Mouse (Mus musculus): ENCODE results near the gene Dot1l.
A peak's percentile ranks its signal among the peaks of the same experiment; 100 is the strongest.
"Not testable (repeated sequence)": the region's sequence is repeated elsewhere in the genome, so short reads cannot be mapped to it uniquely, and the experiment has no call there.

Dot1l gene

DNA sequence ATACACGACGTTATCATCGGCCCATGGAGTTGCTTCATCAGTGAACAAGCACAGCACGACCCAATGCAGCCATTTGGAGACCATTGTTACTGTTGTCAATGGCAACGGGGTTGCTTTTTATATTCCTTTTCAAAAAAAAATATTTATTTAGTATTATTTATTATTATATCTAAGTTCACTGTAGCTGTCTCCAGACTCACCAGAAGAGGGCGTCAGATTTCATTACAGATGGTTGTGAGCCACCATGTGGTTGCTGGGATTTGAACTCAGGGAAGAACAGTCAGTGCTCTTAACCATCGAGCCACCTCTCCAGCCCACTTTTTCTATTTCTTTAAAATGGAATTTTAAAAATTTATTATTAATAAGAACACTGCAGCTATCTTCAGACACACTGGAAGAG is 59.8 kb downstream of the Dot1l start:
- no peak for DNase-seq

DNA sequence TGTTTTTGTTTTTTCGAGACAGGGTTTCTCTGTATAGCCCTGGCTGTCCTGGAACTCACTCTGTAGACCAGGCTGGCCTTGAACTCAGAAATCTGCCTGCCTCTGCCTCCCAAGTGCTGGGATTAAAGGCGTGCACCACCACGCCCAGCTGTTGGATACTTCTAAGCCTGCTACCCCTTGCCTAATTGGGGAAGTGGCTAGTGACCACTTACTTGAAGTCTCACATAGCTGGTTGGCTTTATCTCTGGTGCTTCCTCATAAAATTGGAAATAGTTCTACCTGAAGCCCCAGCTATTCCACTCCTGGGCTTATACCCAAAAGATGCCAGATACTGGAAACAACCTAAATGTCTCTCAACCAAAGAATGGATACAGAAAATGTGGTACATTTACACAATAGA is 61.3 kb downstream of the Dot1l start:
- DNase-seq: not testable (repeated sequence)

DNA sequence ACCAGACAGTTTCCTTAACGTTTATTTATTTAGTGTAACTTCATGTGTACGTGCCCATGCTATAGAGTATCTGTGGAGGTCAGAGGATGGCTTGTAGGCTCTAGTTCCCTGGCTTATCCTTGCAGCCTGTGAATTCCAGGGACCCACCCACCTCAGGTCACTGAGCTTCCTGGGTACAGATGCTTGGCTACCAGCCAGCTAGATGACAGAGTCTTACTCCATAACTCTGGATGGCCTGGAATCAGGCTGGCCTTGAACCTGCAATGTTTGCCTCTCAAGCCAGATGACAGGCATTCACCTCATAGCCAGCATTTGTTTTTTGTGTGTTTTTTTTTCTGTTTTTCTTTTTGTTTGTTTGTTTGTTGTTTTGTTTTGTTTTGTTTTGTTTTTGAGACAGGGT is 62.2 kb downstream of the Dot1l start:
- no peak for DNase-seq

DNA sequence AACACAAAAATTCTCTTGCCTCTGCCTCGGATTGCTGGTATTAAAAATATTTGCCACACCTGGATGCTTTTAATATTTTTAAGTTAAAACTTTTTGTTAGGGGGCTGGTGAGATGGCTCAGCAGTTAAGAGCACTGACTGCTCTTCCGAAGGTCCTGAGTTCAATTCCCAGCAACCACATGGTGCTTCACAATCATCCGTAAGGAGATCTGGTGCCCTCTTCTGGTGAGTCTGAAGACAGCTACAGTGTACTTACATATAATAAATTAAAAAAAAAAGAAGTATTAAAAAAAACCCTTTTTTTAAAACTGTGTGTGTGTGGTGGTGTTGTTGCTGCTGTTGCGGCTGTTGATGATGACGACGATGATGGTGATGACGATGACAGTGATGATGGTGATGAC is 62.9 kb downstream of the Dot1l start:
- not testable (repeated sequence) for DNase-seq

DNA sequence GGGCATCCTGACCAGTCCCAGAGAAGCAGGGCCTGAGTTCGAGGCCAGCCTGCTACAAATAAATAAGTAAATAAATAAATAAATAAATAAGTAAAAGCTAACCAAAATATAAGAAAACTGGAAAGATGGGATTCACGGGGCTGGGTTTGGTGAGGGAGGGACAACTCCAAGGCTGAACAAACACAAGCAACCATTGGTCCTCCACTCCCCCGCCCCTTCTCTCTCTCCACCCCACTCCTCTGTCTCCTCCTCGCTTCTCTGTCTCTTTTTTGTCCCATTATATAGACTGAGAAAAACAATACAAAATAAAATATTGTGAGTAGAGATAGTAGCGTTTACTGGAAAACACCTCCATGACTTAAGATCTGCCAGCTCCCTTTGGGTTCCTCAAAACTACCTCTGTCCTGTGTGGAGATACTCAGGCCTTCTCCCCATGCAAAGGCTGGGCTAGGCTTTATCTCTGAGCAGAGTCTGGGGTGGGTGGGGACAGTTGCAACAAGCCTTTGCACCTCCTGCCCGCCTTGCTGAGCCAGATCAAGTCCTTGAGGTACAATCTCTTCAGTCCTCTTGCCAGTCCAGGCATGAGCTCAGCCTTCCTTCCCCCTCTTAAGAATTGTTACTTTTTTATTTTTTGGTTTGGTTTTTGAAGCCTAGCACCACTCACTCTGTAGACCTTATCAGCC is 63.7 kb downstream of the Dot1l start:
- DNase-seq: no peak

DNA sequence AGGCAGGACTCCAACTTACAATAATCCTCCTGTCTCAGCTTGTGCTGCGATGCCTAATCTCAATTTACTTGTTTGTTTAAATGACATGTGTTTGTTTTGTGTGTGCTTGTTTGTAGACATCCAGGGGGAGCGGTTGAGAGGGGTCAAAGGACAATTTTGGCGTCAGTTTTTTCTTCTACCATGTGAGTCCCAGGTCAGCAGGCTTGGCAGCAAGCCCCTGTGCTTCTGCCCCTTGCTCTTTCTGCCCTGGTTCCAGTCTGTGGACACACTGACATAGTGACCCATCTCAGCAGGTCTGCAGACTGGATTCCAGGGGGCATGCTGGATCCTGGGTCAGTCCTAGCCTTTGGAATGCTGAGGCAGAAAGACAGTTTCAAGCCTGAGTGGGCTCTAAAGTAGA is 64.4 kb downstream of the Dot1l start:
- no peak for DNase-seq

DNA sequence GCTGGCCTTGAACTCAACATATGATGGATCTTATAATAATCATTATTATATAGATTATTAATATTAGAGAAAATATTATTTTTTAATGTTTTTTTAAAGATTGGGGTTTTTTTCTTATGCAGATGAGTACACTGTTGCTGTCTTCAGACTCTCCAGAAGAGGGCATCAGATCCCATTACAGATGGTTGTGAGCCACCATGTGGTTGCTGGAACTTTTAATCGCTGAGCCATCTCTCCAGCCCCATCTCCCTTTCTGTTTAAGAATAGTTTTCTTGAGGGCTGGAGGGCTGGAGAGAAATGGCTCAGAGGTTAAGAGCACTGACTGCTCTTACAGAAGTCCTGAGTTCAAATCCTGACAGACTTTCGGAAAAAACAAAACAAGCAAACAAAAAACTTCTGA is 67.0 kb downstream of the Dot1l start:
- no peak for DNase-seq

DNA sequence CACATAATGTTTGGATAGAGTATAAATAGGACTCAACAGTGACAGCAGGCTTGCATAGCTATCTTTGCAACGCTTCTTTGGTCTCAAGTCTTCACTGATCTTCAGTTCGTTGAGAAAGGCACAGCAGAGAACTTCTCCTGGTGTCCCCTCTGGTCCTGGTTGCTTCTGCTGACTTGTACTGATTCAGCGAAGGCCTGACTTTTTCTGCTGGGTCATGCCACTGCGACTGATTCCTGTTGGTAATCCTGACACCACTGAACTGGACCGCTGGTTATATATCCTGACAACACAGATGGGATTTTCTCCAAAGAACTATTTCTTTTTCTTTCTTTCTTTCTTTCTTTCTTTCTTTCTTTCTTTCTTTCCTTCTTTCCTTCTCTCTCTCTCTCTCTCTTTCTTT is 67.5 kb downstream of the Dot1l start:
- DNase-seq: no peak

DNA sequence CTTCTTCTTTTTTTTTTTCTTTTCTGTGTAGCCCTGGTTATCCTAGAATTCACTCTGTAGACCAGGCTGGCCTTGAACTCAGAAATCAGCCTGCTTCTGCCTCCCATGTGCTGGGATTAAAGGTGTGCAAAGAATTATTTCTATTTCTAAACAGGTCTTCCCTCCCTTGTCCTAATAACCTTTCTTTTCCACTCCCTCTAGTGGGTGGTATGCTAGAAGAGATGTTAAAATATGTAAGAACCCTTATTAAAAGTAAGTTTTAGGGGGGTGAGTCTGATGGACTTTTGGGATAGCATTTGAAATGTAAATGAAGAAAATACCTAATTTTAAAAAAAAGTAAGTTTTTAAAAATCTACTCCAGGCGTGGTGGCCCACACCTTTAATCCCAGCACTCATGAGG is 68.3 kb downstream of the Dot1l start:
- DNase-seq: no peak

DNA sequence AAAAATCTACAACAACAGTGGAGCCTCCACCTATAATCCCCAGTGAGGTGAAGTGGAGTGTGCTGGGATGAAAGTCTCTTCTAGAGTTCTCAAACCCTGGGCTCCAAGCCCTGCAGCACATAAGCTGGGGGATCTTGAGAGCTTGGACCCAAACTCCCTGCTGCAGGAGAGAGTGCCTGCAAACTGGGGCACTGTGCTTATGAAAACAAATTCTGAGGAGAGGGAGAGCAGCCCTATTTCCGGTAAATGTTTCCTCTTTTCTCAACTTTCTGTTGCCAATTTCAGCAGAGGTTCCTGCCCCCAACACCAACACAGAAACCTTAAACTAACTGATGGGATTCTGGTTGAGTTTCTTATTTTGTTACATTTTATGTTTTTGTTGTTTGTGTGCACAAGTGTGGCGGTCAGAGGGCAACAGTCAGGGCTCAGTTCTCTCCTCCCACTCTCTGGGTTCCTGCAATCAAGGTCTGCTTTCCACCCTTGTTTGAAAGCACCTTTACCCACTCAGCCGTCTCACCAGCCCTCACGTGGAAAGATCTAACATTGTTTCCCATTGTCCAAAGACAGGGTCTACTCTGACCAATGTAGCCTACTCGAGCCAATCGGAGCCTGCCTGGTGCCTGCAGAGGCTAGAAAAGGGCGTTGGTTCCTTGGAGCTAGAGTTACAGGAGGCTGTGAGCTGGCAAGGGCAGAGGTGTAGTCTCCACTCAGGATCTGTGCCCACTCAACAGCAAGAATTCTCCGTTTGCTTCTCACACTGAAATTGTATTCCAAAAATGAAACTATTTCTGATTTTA is 69.0 kb downstream of the Dot1l start:
- no peak for DNase-seq

DNA sequence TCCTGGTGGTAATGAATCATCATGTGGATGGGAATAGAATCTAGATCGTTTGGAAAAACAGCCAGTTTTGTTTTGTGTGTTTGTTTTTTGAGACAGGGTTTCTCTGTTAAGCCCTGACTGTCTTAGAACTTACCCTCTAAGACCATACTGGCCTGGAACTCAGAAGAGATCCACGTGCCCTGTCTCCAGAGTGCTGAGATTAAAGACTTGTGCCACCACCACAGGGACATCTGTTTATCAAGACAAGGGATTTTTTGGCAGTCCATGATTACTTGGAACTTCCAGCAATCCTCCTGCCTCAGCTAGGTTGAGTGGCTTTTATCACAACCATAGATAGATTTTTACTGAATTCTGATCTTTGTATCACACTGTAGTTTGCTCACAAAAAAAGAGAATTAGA is 69.8 kb downstream of the Dot1l start:
- DNase-seq: no peak

DNA sequence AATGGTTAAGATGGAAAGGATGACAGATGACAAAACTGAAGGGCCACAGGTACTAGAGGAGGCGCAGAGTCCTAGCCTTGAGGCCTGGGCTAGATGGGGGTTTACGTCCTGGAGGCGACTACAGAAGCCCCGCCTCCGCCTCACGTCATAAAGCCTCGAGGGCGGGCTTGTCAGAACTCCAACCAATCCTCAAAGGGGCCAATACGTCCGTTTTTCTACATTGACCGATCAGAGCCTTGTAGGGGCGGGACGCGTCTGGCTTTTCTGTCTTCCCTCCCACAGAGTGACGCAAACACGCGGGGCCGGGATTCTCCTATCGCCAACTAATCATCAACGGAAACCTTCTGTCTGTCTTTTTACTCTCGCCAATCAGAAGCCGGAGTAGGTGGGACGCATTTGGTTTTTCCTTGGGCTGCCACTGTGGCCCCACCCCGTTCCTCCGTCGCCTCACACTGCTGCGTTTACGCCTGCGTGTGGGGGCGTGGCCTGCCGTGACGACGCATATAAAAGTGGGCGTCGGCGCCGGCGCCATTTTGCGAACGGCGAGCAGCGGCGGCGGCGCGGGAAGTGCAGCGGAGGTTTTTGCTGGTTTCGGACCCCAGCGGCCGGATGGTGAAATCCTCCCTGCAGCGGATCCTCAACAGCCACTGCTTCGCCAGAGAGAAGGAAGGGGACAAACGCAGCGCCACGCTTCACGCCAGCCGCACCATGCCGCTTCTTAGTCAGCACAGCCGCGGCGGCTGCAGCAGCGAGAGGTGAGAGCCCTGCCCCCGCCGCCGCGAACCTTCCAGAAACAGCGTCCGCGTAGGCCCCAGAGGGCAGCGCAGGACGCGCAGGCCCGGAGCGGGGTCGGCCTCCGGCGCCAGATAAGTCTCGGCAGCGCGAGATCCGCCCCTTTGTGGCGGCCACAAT is 71.4 kb downstream of the Dot1l start, which contains the start of gene Oaz1:
Oaz1 (plus strand) TSS at position 506 of the 912 bp plus-strand sequence.
- peak; percentile 97 for DNase-seq

DNA sequence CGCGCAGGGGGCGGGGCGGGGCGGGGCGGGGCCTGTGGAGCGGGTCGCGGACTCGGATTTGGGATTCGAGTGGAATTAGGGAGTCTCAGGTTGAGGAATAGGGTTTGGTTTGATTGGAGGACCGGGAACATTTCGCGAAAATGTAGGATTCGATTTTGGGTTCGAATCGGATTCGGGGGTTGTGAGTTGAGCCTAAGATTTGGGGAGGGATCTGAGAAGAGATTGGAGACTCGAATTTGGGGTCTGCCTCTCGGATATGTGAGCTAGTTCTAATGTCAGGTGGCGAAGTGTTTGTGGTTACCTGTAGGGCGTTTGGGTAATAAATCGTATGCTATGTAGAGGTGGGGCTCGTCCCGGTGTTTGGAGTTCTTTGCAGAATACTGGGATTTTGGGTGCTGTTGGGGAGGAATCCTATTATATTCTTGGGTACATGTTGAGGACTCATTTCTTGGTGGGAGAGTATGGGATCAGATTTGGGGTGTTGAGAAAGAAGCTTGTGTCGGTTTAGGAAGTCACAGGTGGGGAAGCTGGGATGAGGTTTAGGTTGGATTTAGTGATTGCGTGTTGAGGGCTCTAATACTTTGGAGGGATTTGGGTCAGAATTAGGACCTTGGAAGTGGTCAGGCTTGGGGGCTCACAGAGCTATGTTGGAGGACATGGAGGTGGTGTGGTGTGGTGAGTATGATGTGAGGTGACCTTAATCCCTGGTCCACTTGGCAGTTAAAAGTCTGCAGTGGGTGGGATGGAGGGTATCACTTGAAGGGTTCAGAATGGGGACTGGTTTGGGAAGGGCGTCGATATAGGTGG is 72.3 kb downstream of the Dot1l start:
- no peak for DNase-seq

DNA sequence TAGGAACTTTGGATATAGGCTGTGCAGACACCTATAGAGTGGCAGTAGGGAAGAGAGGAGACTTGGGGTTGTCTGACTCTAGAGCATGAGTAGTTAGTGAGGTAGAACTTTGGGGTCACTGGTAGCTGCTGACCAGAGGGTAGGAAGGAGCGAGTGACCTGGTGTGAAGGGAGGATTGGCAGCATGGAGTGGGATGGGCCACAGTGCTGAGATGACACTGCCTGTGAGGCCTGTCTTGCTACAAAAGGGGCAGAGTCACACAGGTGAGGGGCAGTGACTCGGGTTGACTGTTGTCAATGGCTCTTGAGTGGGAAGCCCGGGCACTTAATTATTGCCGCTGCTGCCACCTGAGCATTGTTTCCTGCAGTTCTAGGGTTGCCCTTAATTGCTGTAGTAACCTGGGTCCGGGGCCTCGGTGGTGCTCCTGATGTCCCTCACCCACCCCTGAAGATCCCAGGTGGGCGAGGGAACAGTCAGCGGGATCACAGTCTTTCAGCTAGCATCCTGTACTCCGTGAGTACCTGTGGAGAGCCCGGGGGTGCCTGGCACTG is 72.9 kb downstream of the Dot1l start:
- no peak for DNase-seq

DNA sequence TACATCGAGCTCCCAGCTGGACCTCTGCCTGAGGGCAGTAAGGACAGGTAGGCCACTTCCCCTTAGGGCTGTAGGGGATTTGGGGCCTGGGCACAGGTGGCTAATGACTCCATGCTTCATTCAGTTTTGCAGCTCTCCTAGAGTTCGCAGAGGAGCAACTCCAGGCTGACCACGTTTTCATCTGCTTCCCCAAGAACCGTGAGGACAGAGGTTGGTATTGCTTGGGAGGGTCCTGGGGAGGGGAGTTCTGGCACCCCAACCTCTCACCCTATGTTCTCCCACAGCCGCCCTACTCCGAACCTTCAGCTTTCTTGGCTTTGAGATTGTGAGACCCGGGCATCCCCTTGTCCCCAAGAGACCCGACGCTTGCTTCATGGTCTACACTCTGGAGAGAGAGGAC is 73.6 kb downstream of the Dot1l start:
- DNase-seq: not testable (repeated sequence)

DNA sequence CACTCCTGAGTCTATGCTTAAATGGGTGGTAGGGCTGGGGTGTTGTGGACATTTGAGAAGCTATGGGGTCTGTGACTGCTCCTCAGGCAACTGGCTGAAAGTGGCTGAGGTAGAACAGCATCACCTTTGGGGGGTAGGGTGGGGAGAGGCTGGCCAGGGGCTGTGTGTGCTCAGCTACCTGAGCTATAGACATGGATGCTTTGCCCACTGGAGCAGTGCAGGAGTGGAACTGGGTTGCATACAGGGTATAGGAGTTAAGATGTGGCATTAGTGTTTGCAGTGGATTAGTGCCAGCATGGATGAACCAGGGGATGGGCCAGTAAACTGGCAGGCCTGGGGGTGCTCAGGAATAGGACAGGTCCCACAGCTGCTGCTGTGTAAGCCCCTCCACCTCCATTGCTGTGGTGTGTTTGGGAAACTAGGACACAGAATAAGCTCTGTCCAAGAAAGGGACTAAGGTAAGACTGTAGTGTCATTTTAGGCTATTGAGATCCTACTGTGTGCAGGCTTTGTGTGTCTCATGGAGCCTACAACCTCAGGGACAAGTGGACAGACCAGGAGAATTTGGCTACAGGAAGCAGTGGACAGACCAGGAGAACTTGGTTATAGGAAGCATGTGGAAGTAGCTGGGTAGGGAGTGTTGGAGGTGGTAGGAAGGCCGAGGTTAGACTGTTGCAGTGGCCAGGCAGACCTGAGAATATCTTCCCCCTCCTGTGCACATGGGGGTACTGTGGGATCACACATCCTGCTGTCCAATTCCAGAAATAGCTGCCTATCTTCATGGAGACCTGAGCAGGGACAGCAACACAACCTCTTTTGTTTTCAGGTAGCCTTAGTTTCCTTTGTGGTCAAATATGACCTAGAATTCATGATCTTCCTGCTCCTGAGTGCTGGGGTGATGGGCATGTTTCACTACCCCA is 74.6 kb downstream of the Dot1l start:
- no peak for DNase-seq

DNA sequence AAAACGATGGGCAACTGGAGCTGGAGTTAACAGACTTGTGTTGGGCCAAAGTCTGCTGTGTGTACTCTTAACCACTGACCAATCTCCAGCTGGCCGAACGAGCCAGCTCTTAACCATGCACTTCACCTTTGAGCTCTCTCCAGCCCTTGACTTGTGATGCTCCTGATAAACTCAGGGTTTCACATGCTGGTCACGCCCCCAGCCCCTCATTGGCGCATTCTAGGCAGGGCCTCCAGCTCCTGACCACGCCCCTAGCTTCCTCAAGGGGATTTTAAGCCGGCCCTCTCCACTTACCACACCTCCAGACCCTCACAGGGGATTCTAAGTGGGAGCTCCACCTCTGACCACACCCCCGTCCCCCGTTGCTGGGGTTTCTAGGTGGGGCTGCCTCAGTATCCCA is 76.1 kb downstream of the Dot1l start:
- no peak for DNase-seq

DNA sequence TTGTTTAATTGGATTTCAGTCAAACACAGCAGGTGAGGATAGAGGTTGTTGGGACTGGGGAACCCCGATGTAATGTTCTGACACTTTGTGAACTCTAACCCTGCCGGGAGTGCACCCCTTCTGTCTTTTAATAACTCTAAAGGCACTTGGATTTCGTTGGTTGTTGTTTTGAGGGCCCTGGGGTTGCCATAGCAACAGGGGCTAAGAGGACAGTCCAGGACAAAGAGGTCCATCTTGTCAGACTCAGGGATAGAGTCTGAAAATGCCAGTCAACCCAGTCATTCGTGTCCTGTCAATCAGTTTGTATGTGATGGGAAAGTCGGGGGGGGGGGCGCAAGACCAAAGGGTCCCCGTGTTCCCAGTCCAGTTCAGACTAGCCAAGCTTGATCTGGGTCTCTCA is 77.8 kb downstream of the Dot1l start:
- no peak for DNase-seq

DNA sequence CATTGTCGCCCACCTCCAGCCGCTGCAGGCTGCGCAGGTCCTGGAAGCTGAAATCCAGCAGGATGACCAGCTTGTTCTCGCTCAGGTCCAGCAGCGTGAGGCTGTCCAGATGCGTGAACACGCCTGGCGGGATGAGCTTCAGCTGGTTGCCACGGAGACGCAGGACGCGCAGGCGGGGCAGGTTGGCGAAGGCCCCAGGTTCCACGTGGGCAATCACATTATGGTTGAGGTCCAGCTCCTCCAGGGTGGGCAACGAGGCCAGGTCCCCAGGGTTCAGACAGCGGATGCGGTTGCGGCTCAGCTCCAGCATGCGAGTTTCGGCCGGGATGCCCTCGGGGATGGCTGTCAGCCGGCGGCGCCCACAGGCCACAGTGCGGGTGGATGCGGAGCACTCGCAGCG is 80.6 kb downstream of the Dot1l start:
- no peak for DNase-seq

DNA sequence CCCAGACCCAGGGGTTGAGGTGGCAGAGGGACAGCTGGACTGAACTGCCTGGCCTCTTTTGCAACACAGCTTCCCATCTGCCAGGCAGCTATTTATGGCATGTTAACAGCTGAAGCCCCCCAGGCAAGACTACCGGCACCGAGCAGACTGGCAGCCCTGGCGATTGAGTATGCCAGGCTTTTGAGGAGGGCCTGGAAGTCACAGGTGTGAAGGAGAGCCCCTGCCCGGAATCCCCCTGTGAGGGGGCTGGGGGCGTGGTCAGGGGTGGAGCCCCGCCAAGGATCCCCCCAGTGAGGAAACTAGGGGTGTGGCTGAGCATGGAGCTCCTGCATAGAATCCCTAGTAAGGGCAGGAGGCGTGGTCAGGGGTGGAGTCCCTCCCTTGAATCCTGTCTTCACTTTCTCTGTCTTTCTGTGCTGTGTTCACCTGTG is 82.0 kb downstream of the Dot1l start:
- DNase-seq: no peak

DNA sequence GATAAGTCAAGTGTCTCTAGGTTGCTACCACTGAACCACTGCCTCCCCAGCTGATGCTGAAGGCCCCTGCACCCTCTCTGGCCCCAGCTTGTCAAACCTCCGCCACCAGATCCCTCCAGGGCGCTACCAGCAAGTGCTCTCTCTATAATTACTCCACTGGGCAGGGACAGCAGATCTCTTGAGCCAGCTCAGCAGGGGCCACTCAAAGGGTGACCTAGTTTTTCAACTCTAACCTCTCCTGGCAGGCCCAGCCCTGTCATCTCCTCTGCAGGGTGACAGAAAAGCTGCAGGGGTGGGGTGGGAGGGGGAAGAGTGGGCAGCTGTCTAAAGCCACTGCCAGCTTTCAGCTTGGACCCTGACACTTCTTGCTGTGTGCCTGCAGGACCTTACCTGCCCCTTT is 82.8 kb downstream of the Dot1l start:
- DNase-seq: no peak

Measured in right cerebral cortex, postnatal 14 days (tissue).